Mouse (Mus musculus) inflammation-experienced regulatory T-cells (primary cell): ENCODE results near the gene Zfp800. TPM values are rescaled to one million over a fixed set of nuclear protein-coding genes. Genes with fewer than 3 reads are reported as not detected.

Source experiments
- polyA plus RNA-seq, 2 experiments: library from polyadenylated mRNA; unstranded; fragments of 100-300 nt; shearing (Covaris generic); gene quantifications; one replicate each; pipeline ENCODE4 v1.2.1; 2017

Zfp800 gene
- polyA plus RNA-seq, result 10 to 100 TPM; 45.5 to 62.5 TPM

DNA sequence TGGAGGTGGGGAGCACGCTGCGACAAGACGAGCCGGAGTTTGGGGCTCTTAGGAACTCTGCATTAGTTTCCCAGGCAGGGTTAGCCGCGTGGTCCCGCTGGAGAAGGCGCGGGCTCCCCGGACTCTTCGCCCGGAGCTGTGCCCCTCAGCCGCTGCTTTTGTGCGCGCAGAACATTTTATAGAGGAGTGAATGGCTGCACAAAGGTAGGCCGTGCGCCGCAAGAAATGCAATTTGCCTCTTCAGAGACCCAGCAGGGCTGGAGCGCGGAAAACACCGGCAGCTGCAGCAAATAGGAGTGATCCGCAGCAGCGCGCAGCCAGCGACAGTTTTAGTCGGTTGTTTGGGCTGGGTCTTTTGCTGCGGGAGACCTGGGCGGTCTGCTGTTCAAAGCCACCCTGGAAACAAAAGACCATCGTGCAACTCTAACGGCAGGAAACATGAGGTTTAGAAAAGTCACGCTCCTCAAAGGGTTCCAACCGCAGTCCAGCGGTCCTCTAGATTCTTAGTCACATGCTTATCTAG lies at the start of gene Zfp800:
Gene Zfp800, minus strand, starts transcription at position 325 of the 523 bp plus-strand sequence.

DNA sequence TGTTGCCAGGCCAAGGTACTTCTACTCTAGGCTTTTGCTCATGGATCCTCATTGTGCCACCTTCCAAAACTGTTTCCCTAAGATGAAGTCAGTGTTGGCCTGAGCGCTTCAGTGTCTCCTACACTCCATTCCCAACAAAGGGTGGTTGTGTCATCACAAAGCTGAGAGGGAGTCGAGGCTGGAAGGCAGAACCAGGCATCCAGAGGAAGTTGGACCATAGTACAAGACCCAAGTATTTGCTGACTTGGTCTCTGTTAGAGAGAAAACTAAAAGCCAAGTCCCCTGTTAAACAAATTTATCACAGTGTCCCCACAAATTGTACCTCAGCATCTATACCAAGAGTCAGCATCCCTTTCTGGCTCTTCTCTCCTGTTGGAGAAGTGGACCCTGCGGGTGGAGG lies 30.5 kb upstream of the Zfp800 start, which contains the start of gene Gcc1:
Gene Gcc1, minus strand, starts transcription at position 101 of the 400 bp plus-strand sequence.

DNA sequence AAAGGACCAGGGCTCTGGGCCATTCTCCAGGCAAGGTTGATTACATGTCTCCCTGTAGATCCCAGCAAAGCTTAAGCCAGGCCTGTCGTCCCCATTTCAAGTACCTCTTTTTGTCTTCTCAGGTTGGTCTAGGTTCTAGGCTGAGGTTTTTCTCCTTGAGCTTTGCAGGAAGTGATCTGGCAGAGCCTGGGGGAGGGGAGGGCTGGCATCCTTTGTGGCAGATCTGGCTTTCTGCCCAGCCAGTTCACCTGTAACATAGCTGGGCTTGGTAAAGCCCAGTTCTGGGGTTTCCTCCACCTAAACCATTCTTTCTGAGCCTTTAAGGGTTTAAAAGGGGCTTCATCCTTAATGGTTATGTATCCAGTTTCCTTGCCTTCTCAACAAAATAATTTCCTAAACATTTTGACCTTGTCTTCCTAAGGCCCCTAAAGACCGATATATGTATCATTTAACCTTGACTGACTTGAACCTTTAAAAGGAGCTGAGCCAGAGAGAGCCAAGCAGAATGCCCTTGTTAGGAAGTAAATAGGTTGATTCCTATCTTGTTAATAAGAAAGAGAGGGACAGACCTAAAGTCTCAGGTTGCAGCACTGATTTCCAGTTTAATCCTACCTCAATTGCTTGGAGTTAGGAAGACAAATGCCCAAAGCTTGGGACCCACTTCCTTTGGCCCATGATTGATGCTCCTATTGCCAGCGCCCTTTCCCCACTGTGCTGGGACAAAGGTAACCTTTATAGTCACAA lies 29.5 kb upstream of the Zfp800 start, which contains the start of gene Fscn3:
Gene Fscn3, plus strand, starts transcription at position 694 of the 744 bp plus-strand sequence.

DNA sequence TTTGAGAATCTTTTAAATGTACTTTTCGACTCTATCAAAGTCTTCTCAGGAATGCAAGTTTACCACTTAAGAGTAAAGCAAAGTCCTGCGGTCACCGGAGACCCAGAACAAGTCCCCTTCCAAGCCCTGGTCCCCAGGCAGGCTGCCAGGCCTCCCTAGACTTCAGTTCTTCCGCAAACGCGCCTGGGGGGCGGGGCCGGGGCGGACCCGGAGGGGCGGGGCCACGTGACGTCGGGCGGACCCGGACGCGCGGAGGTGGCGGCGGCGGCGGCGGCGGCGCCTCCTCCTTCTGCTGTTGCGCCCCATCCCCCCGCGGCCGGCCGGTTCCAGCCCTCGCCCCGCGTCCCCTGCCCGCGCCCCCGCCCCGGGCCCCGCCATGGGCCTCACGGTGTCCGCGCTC lies 25.5 kb upstream of the Zfp800 start, which contains the start of gene Arf5:
Gene Arf5, plus strand, starts transcription at position 248 of the 400 bp plus-strand sequence.

Other genes starting within 250 kb of the Zfp800 start
- 100 to 1,000 TPM; 343 to 353 TPM for gene Arf5, start 25.6 kb upstream of the Zfp800 start, polyA plus RNA-seq
- gene Fscn3, start 29.8 kb upstream of the Zfp800 start, polyA plus RNA-seq, result under 1 TPM; 0.13 to 0.44 TPM
- 10 to 100 TPM; 19.0 to 26.4 TPM for gene Gcc1, start 30.4 kb upstream of the Zfp800 start, polyA plus RNA-seq
- under 1 TPM in 1 of 2 experiments, not detected in 1; 0.92 TPM for gene Pax4, start 51.3 kb upstream of the Zfp800 start, polyA plus RNA-seq
- 100 to 1,000 TPM in 1 of 2 experiments, 10 to 100 TPM in 1; 86.9 to 108 TPM for gene Snd1, start 77.1 kb upstream of the Zfp800 start, polyA plus RNA-seq